Mouse (Mus musculus): ENCODE data around the gene Olfr1221. TPM values are rescaled to one million over a fixed set of nuclear protein-coding genes. Genes with fewer than 3 reads are reported as not detected.
"Not testable (repeated sequence)": the region's sequence is repeated elsewhere in the genome, so short reads cannot be mapped to it uniquely, and the experiment has no call there.

The Olfr1221 gene
- not detected in 2 replicates for polyA plus RNA-seq (2014; fragmentation: Nextera tagmentation; extraction: Ambion mirVana)

DNA sequence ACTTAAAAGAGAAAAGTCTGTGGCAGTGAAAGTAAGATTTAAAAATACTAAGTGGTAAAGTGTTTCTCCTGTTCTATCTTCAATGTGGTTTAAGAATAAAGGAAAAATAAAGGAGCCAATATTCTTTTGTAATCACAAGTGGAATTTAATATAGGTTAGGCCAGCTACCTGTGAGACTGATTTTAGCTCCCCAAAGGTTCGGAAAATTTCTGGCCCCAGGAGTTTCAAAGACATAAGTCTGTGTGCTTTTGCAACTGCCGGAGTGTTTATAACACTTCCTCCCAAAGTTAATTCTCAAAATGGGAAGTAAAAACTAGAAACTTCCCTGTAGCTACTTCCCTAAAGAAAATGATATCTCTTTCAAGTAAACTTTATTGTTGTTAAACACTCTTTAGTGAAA lies at the start of gene Olfr1221:
Gene Olfr1221 (minus strand): TSS at position 101 of the 400 bp plus-strand sequence.
- Histone ChIP-seq H3K27me3 (ENCODE audit: control insufficient read depth, insufficient read depth, low read length) (no peaks in the 10 kb centered on the region), H3K27ac (ENCODE audit: low read depth, low read length) (no peak within 1 kb of the TSS), H3K9me3 (ENCODE audit: control insufficient read depth, low read length) (no peaks in the 10 kb centered on the region), H3K36me3 (ENCODE audit: control insufficient read depth, insufficient read depth, low read length) (no peaks in the 10 kb centered on the region), H3K9ac (ENCODE audit: low read depth, low read length) (no peak within 1 kb of the TSS), H3K4me3 (ENCODE audit: low read depth, low read length) (no peak within 1 kb of the TSS), H3K4me1 (replicated peaks; ENCODE audit: control insufficient read depth, insufficient read depth, low read length) (no peaks in the 10 kb centered on the region), H3K4me2 (replicated peaks; ENCODE audit: low read depth, low read length) (no peak within 1 kb of the TSS)
- ATAC-seq (ENCODE audit: low FRiP score) = no peak
- 92% methylated on average over 2 of the region's 2 CpGs for WGBS
- no peak for DNase-seq (ENCODE audit: low spot score)

DNA sequence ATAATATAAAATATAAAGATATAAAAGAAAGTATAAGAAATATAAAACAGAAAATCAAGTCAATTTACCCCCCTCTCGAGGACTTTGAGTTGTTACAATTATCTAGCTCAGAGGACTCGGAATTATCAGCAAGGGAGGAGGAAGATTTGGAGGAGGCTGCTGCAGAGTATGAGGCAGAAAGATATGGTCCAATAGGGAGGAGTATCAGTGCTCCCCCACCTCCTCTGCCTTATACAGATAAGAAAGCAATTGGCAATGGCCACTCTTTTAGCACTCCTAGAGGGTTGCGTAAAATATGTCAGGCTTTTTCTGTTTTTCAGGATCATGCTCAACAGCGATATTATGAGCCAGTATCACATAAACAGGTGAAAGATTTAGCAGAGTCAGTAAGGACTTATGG lies 47.6 kb upstream of the Olfr1221 start:
- not testable (repeated sequence) for H3K36me3 ChIP-seq (ENCODE audit: control insufficient read depth, insufficient read depth, low read length); DNase-seq (ENCODE audit: low spot score); H3K27me3 ChIP-seq (ENCODE audit: control insufficient read depth, insufficient read depth, low read length); H3K9me3 ChIP-seq (ENCODE audit: control insufficient read depth, low read length); H3K4me2 ChIP-seq (replicated peaks; ENCODE audit: low read depth, low read length); H3K9ac ChIP-seq (ENCODE audit: low read depth, low read length); H3K4me1 ChIP-seq (replicated peaks; ENCODE audit: control insufficient read depth, insufficient read depth, low read length); ATAC-seq (ENCODE audit: low FRiP score); H3K4me3 ChIP-seq (ENCODE audit: low read depth, low read length); H3K27ac ChIP-seq (ENCODE audit: low read depth, low read length)
- 92% methylated on average over 4 of the region's 4 CpGs for WGBS

DNA sequence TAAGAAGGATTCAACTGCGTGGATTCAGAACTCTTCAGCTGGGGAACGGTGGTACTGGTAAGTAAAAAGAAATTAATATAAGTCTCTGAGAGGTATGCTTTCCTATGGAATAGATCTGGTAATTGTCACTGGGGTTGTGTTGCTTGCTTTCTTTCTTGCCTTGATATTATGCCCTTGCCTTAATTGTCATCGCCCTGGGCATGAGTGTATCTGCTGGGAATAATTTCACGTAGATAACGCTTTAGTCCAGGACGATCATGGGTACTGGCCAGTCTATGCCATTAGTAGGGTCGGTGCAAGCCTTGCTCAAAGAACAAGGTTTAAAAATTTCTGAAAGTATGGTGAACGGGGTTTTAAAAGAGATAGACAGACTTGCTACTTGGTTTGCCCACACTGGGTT lies 46.9 kb upstream of the Olfr1221 start, which contains the start of gene Olfr1224-ps1:
Gene Olfr1224-ps1 (minus strand): TSS at position 101 of the 400 bp plus-strand sequence.
- not testable (repeated sequence) for ATAC-seq (ENCODE audit: low FRiP score); H3K4me2 ChIP-seq (replicated peaks; ENCODE audit: low read depth, low read length); H3K27me3 ChIP-seq (ENCODE audit: control insufficient read depth, insufficient read depth, low read length); H3K9ac ChIP-seq (ENCODE audit: low read depth, low read length); H3K9me3 ChIP-seq (ENCODE audit: control insufficient read depth, low read length); DNase-seq (ENCODE audit: low spot score); H3K36me3 ChIP-seq (ENCODE audit: control insufficient read depth, insufficient read depth, low read length); H3K4me1 ChIP-seq (replicated peaks; ENCODE audit: control insufficient read depth, insufficient read depth, low read length); H3K27ac ChIP-seq (ENCODE audit: low read depth, low read length); H3K4me3 ChIP-seq (ENCODE audit: low read depth, low read length)
- WGBS = 96% methylated on average over 8 of the region's 8 CpGs

- WGBS = 67% methylated on average over 1 of the region's 1 CpGs
Measured at GRCm38 (mm10) chr2:89151460-89151859, 34.4 kb upstream of the Olfr1221 start, which contains the start of gene Olfr1223. Olfr1223 (minus strand) TSS chr2:89151560.

DNA sequence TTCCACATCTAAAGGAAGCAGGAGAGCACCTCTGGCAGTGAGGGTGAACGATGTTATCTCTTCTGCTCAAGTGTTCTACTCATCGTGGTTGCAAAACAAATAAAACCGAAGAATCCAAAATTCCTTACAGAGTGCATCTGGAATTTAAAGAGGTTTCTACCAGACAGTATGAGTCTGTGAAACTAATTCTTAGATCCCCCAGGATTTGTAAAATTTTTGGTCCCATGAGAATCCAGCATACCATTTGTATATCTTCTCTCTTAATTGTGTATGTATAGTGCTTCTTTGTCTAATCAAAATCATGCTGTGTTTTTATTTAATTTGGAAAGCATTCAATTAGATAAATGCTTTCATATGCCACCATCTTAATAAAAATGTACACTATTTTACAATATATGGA lies 15.9 kb upstream of the Olfr1221 start, which contains the start of gene Olfr1222:
Gene Olfr1222 (minus strand): TSS at position 101 of the 400 bp plus-strand sequence.
- H3K4me1 ChIP-seq (replicated peaks; ENCODE audit: control insufficient read depth, insufficient read depth, low read length) = no peaks in the 10 kb centered on the region
- DNase-seq (ENCODE audit: low spot score) = no peak
- H3K4me3 ChIP-seq (ENCODE audit: low read depth, low read length) = no peak within 1 kb of the TSS
- H3K9ac ChIP-seq (ENCODE audit: low read depth, low read length) = no peak within 1 kb of the TSS
- no peak within 1 kb of the TSS for H3K4me2 ChIP-seq (replicated peaks; ENCODE audit: low read depth, low read length)
- H3K27ac ChIP-seq (ENCODE audit: low read depth, low read length) = no peak within 1 kb of the TSS
- H3K36me3 ChIP-seq (ENCODE audit: control insufficient read depth, insufficient read depth, low read length) = no peaks in the 10 kb centered on the region
- ATAC-seq (ENCODE audit: low FRiP score) = no peak
- H3K9me3 ChIP-seq (ENCODE audit: control insufficient read depth, low read length) = no peaks in the 10 kb centered on the region
- H3K27me3 ChIP-seq (ENCODE audit: control insufficient read depth, insufficient read depth, low read length) = no peaks in the 10 kb centered on the region
- WGBS = 85% methylated on average over 3 of the region's 3 CpGs

More at GRCm38 (mm10) chr2:89151460-89151859, 34.4 kb upstream of the Olfr1221 start, which contains the start of gene Olfr1223:
- Histone ChIP-seq H3K9me3 (ENCODE audit: control insufficient read depth, low read length) (no peaks in the 10 kb centered on the region), H3K4me3 (ENCODE audit: low read depth, low read length) (no peak within 1 kb of the TSS), H3K4me2 (replicated peaks; ENCODE audit: low read depth, low read length) (no peak within 1 kb of the TSS), H3K27ac (ENCODE audit: low read depth, low read length) (no peak within 1 kb of the TSS), H3K9ac (ENCODE audit: low read depth, low read length) (no peak within 1 kb of the TSS), H3K36me3 (ENCODE audit: control insufficient read depth, insufficient read depth, low read length) (no peaks in the 10 kb centered on the region), H3K27me3 (ENCODE audit: control insufficient read depth, insufficient read depth, low read length) (no peaks in the 10 kb centered on the region), H3K4me1 (replicated peaks; ENCODE audit: control insufficient read depth, insufficient read depth, low read length) (no peaks in the 10 kb centered on the region)
- no peak for DNase-seq (ENCODE audit: low spot score)
- no peak for ATAC-seq (ENCODE audit: low FRiP score)

DNA sequence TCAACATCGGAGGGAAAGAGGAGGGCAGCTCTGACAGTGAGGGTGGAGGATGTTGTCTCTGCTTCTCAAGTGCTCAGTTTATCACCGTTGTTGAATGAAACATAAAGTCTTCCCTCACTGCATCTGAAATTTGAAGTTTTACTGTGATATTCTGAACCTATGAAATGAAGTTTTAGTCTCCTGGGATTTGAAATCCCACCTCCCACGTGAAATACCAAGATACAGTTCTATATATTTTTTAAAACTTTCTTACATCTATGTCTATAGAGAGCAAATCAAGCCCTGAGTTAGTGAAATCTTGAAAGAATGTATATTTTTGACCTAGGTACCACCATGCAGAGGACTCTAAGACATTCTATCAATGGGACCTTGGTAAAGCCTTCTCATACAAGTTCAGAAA lies 10.3 kb downstream of the Olfr1221 start, which contains the start of gene Olfr1220:
Gene Olfr1220 (minus strand): TSS at position 101 of the 400 bp plus-strand sequence.
- Histone ChIP-seq H3K9ac (ENCODE audit: low read depth, low read length) (no peak within 1 kb of the TSS), H3K36me3 (ENCODE audit: control insufficient read depth, insufficient read depth, low read length) (no peaks in the 10 kb centered on the region), H3K4me3 (ENCODE audit: low read depth, low read length) (no peak within 1 kb of the TSS), H3K9me3 (ENCODE audit: control insufficient read depth, low read length) (no peaks in the 10 kb centered on the region), H3K4me2 (replicated peaks; ENCODE audit: low read depth, low read length) (no peak within 1 kb of the TSS), H3K27me3 (ENCODE audit: control insufficient read depth, insufficient read depth, low read length) (no peaks in the 10 kb centered on the region), H3K27ac (ENCODE audit: low read depth, low read length) (no peak within 1 kb of the TSS), H3K4me1 (replicated peaks; ENCODE audit: control insufficient read depth, insufficient read depth, low read length) (no peaks in the 10 kb centered on the region)
- no peak for DNase-seq (ENCODE audit: low spot score)
- WGBS = 82% methylated on average over 3 of the region's 3 CpGs
- no peak for ATAC-seq (ENCODE audit: low FRiP score)

DNA sequence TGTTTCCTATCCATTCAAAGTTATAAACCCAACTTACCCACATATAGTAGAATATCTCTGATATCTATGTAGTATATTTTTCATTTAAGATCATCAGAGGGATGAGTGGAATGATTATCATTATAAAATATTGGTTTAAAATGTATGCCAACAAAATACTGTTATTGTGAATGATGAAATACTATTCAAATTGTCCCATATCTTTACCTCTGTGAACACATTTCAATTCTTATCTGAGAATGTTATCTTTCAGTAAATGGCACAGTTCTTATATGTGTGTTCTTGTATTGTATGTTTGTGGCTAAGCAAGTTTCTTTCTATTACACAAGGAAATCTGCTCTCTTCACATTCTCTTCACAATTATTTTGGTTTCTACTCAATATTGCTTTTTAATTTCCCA lies 11.4 kb downstream of the Olfr1221 start:
- Histone ChIP-seq H3K9ac (ENCODE audit: low read depth, low read length) (no peak overlapping the region), H3K4me3 (ENCODE audit: low read depth, low read length) (no peak overlapping the region), H3K27ac (ENCODE audit: low read depth, low read length) (no peak overlapping the region), H3K4me2 (replicated peaks; ENCODE audit: low read depth, low read length) (no peak overlapping the region), H3K9me3 (ENCODE audit: control insufficient read depth, low read length) (no peaks in the 10 kb centered on the region), H3K27me3 (ENCODE audit: control insufficient read depth, insufficient read depth, low read length) (no peaks in the 10 kb centered on the region), H3K36me3 (ENCODE audit: control insufficient read depth, insufficient read depth, low read length) (no peaks in the 10 kb centered on the region), H3K4me1 (replicated peaks; ENCODE audit: control insufficient read depth, insufficient read depth, low read length) (no peaks in the 10 kb centered on the region)
- ATAC-seq (ENCODE audit: low FRiP score) = no peak
- no peak for DNase-seq (ENCODE audit: low spot score)

DNA sequence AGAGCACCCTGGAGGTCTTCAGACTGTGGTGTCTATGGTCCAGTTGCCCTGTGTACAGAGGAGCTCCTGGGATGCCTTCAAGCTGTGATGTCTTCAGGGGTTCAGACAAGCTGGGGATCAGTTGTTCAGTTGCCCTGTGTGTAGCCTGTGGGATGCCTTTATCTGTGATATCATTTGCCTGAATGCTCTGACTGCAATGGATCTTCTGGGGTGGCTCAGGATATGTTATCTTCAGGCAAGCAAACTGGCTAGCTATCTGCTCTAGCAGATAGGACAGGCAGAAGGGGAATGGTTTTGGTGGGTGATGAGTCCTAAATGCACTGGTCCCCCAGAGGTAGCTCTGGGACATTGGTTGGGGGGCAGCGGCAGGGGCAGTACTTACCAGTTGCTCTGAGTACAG lies 23.2 kb downstream of the Olfr1221 start:
- Histone ChIP-seq H3K4me3 (ENCODE audit: low read depth, low read length) (no peak overlapping the region), H3K9me3 (ENCODE audit: control insufficient read depth, low read length) (no peaks in the 10 kb centered on the region), H3K4me1 (replicated peaks; ENCODE audit: control insufficient read depth, insufficient read depth, low read length) (no peaks in the 10 kb centered on the region), H3K36me3 (ENCODE audit: control insufficient read depth, insufficient read depth, low read length) (no peaks in the 10 kb centered on the region), H3K9ac (ENCODE audit: low read depth, low read length) (no peak overlapping the region), H3K4me2 (replicated peaks; ENCODE audit: low read depth, low read length) (no peak overlapping the region), H3K27me3 (ENCODE audit: control insufficient read depth, insufficient read depth, low read length) (no peaks in the 10 kb centered on the region), H3K27ac (ENCODE audit: low read depth, low read length) (no peak overlapping the region)
- 94% methylated on average over 1 of the region's 1 CpGs for WGBS
- ATAC-seq (ENCODE audit: low FRiP score) = no peak
- no peak for DNase-seq (ENCODE audit: low spot score)

- WGBS = 73% methylated on average over 1 of the region's 1 CpGs
- Histone ChIP-seq H3K9me3 (ENCODE audit: control insufficient read depth, low read length) (no peaks in the 10 kb centered on the region), H3K36me3 (ENCODE audit: control insufficient read depth, insufficient read depth, low read length) (no peaks in the 10 kb centered on the region), H3K4me3 (ENCODE audit: low read depth, low read length) (no peak within 1 kb of the TSS), H3K27ac (ENCODE audit: low read depth, low read length) (no peak within 1 kb of the TSS), H3K4me2 (replicated peaks; ENCODE audit: low read depth, low read length) (no peak within 1 kb of the TSS), H3K4me1 (replicated peaks; ENCODE audit: control insufficient read depth, insufficient read depth, low read length) (no peaks in the 10 kb centered on the region), H3K9ac (ENCODE audit: low read depth, low read length) (no peak within 1 kb of the TSS), H3K27me3 (ENCODE audit: control insufficient read depth, insufficient read depth, low read length) (no peaks in the 10 kb centered on the region)
- no peak for DNase-seq (ENCODE audit: low spot score)
- no peak for ATAC-seq (ENCODE audit: low FRiP score)
Measured at GRCm38 (mm10) chr2:89083413-89083812, 33.7 kb downstream of the Olfr1221 start, which contains the start of gene Olfr1219. Olfr1219 (minus strand) TSS chr2:89083513.

Measured in hindbrain, embryonic 11.5 days (tissue).